Mouse (Mus musculus) small intestine, adult 2 months (tissue): ENCODE measurements around the gene Chchd3. TPM values are rescaled to one million over a fixed set of nuclear protein-coding genes. Genes with fewer than 3 reads are reported as not detected.

ENCODE experiments used
- H3K27ac ChIP-seq: fragments of 200-500 bp; 2 replicates; pipeline ENCODE4 v1.5.1; 2012; ENCODE audit warnings: low read depth, low read length, control low read depth, inconsistent platforms; ENCODE audit not compliant: insufficient read depth
- H3K27me3 ChIP-seq: fragments of 200-500 bp; 2 replicates; pipeline ENCODE4 v1.6.1; 2012; ENCODE audit warnings: mild to moderate bottlenecking, moderate library complexity, low read length, inconsistent platforms; ENCODE audit not compliant: control insufficient read depth, insufficient read depth
- H3K36me3 ChIP-seq: fragments of 200-500 bp; 2 replicates; pipeline ENCODE4 v1.6.1; 2012; ENCODE audit warnings: mild to moderate bottlenecking, low read length, control low read depth, inconsistent platforms; ENCODE audit not compliant: control insufficient read depth, insufficient read depth
- H3K4me1 ChIP-seq: fragments of 200-500 bp; 2 replicates; pipeline ENCODE4 v1.6.1; 2012; ENCODE audit warnings: low read length, inconsistent platforms, mixed read lengths; ENCODE audit not compliant: control insufficient read depth, insufficient read depth, insufficient read length
- H3K4me3 ChIP-seq: fragments of 200-500 bp; 2 replicates; pipeline ENCODE4 v1.5.1; 2012; ENCODE audit warnings: low read depth, mild to moderate bottlenecking, control low read depth, inconsistent platforms, low read length, moderate library complexity
- CTCF ChIP-seq: fragments of 200-500 bp; IDR thresholded peaks from 2 replicates; pipeline ENCODE4 v1.5.1; 2012; ENCODE audit warnings: low read depth, mild to moderate bottlenecking, control low read depth, inconsistent platforms, low read length, moderate library complexity, mixed read lengths; ENCODE audit not compliant: insufficient replicate concordance, insufficient read length; ENCODE audit errors: extremely low read depth
- POLR2A ChIP-seq: fragments of 200-500 bp; IDR thresholded peaks from 2 replicates; pipeline ENCODE4 v1.6.1; 2012; ENCODE audit warnings: low read depth, mild to moderate bottlenecking, control low read depth, inconsistent platforms, low read length, moderate library complexity
- WGBS: fragments of 180-500 bp; shearing (Covaris S2); methylation state at CpG from one replicate; pipeline ENCODE4 v1.1.7; 2018; 5-methylcytosine and 5-hydroxymethylcytosine counted together
- polyA plus RNA-seq: library from polyadenylated mRNA; depleted of rRNA; stranded (reverse); fragments of >200 nt; gene quantifications from 2 replicates; pipeline ENCODE4 v1.2.3, GENCODE M21; 2012

Gene Chchd3
- polyA plus RNA-seq, 1 experiment = 78.8 TPM

DNA sequence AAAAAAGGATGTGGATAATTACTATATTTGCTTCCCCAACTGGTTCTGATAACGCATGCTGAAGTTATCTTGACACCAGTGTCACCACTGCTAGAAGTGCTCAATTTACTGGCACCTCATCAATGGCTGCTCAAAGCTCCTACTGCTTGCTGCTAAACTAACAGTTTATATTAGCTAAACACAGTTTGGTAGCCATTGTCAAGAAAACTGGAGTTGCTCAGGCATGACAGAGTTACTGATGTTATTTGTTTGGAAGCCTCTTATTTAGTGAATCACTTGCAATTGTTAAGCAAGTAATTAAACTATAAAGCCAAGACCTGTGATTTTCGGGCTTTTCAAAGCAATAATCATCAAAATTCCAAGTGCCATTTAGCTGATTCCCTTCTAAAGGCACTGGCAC is 123.7 kb downstream of the Chchd3 start:
- Histone ChIP-seq H3K27me3 (no peaks in the 10 kb centered on the region), H3K27ac (no peak overlapping the region), H3K36me3 (no peaks in the 10 kb centered on the region), H3K4me3 (no peak overlapping the region), H3K4me1 (no peaks in the 10 kb centered on the region)
- no peak for TF ChIP-seq CTCF
- TF ChIP-seq POLR2A = no peak
- WGBS = 51% methylated on average over 2 of the region's 2 CpGs

- Histone ChIP-seq H3K4me3 (no peak overlapping the region), H3K27ac (no peak overlapping the region), H3K4me1 (no peaks in the 10 kb centered on the region), H3K36me3 (no peaks in the 10 kb centered on the region), H3K27me3 (no peaks in the 10 kb centered on the region)
- TF ChIP-seq CTCF (no peak), POLR2A (no peak)
- WGBS = 63% methylated on average over 5 of the region's 5 CpGs
Observed at GRCm38 (mm10) chr6:32935576-32935975, 124.5 kb downstream of the Chchd3 start.

DNA sequence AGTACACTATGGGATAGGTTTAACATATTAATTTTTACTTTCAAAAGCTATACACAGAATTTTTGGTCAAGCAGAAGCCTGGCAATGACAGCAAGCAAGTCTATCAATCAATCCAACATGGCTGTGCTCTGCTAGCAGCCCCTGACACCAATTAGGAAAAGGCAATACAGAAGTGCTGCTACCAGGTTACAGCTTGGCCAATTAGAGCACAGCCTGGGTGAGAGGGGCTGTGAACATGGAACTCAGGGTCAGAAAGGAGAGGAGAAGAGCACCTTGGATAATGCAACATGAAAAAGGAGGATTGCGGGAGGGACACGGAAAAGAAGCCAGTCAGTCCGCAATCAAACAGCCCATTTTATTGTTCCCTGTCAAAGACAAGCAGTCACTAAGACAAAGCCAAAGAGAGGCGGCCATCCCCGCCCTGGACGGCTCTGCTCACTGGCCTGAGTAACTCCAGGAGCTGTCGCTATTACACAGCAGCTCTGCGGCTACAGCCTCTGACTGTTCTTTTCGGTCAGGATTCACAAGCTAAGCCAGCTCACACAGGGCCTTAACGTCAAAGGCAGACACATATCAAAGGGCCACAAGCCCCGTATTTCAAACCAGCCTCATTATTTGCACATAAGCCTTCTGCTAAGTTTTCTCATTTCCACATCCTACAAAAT is 128.8 kb downstream of the Chchd3 start:
- Histone ChIP-seq H3K4me3 (no peak overlapping the region), H3K4me1 (no peaks in the 10 kb centered on the region), H3K36me3 (no peaks in the 10 kb centered on the region), H3K27ac (no peak overlapping the region), H3K27me3 (no peaks in the 10 kb centered on the region)
- no peak for TF ChIP-seq CTCF
- 88% methylated on average over 11 of the region's 11 CpGs for WGBS

DNA sequence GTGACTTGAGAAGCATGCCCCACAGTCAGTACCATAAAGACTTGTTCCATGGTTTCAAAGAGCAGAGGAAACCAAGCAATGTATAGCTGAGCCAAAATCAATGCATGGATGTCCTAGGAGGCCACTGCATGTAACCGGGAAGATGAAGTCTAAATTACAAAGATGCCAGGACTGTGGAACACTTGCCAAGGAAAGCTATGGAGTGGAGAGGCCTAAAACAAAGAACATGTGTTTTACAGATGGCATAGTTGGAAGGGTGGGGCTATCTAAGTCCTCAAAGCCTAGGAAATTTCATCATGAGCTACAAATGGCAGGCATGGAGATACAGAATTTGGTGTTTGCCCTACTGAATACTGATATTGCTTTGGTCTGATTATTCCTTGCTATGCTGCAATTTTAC is 137.7 kb downstream of the Chchd3 start:
- TF ChIP-seq CTCF (no peak), POLR2A (no peak)
- peaks cover 4% of the 10 kb centered on the region for H3K36me3 ChIP-seq
- 37% methylated on average over 1 of the region's 1 CpGs for WGBS
- H3K27ac ChIP-seq = no peak overlapping the region
- H3K27me3 ChIP-seq = no peaks in the 10 kb centered on the region
- no peak overlapping the region for H3K4me3 ChIP-seq
- no peaks in the 10 kb centered on the region; the same call in 1 of the 2 replicates for H3K4me1 ChIP-seq

DNA sequence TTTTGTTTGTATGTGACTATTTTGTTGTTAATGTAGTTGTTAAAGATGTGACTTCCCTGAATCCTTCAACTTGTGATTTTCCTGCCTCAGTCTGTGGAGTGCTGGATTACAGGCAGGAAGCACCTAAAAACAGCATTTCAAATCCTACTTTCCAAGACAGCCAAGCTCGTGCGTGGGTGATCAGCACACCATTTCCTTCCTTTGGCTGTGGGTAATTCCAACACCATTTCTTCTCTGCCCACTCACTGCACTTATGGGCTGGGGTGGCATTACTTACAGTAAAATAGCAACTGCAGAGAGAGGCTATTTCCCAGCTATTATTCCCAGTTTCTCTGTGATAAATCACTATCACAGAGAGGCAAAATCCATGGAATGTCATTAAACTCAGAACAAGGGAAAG is 140.0 kb downstream of the Chchd3 start:
- Histone ChIP-seq H3K27me3 (no peaks in the 10 kb centered on the region), H3K27ac (no peak overlapping the region), H3K36me3 (peaks cover 8% of the 10 kb centered on the region), H3K4me3 (no peak overlapping the region), H3K4me1 (no peaks in the 10 kb centered on the region; the same call in 1 of the 2 replicates)
- TF ChIP-seq POLR2A = no peak
- TF ChIP-seq CTCF = no peak
- 78% methylated on average over 2 of the region's 2 CpGs for WGBS

- no peaks in the 10 kb centered on the region for H3K27me3 ChIP-seq
- H3K4me1 ChIP-seq = no peaks in the 10 kb centered on the region
- H3K27ac ChIP-seq = no peak overlapping the region
- H3K36me3 ChIP-seq = no peaks in the 10 kb centered on the region
- TF ChIP-seq CTCF (no peak), POLR2A (no peak)
- H3K4me3 ChIP-seq = no peak overlapping the region
- 93% methylated on average over 2 of the region's 2 CpGs for WGBS
Observed at GRCm38 (mm10) chr6:32910692-32911091, 149.4 kb downstream of the Chchd3 start.

- Histone ChIP-seq H3K27ac (no peak overlapping the region), H3K4me3 (no peak overlapping the region), H3K36me3 (no peaks in the 10 kb centered on the region), H3K4me1 (no peaks in the 10 kb centered on the region), H3K27me3 (no peaks in the 10 kb centered on the region)
- TF ChIP-seq CTCF = no peak
- no peak for TF ChIP-seq POLR2A
- WGBS = 93% methylated on average over 4 of the region's 4 CpGs
Observed at GRCm38 (mm10) chr6:32899061-32899460, 161.0 kb downstream of the Chchd3 start.
